Mouse (Mus musculus) layer of hippocampus, adult 8-10 months (tissue): ENCODE data around the gene Gm5773. TPM values are rescaled to one million over a fixed set of nuclear protein-coding genes. Genes with fewer than 3 reads are reported as not detected.
"Not testable (repeated sequence)": the region's sequence is repeated elsewhere in the genome, so short reads cannot be mapped to it uniquely, and the experiment has no call there.

Experiments used
- DNase-seq, 2 experiments: peaks; one replicate each; pipeline ENCODE4 v3.0.0; 2022; ENCODE audit warnings: low spot score in 2 of 2
- total RNA-seq, 4 experiments: library from RNA; stranded (reverse); gene quantifications; 2 replicates each; pipeline ENCODE4 v1.2.4; 2022

The Gm5773 gene
- total RNA-seq: not detected

GRCm38 (mm10) chr3:93772700-93773099, at the start of gene Gm5773:
TSS of gene Gm5773 (plus strand) at chr3:93773000.
- DNase-seq: not testable (repeated sequence)

- DNase-seq: not testable (repeated sequence)
Measured at GRCm38 (mm10) chr3:93745475-93745874, 27.3 kb upstream of the Gm5773 start.

GRCm38 (mm10) chr3:93754022-93754421, 18.8 kb upstream of the Gm5773 start:
- DNase-seq: not testable (repeated sequence)

GRCm38 (mm10) chr3:93796098-93796497, 23.3 kb downstream of the Gm5773 start, which contains the start of gene Tdpoz4:
TSS of gene Tdpoz4 (plus strand) at chr3:93796398.
- not testable (repeated sequence) for DNase-seq

- peak in 1 of 2 experiments; percentile 3 for DNase-seq
Measured at GRCm38 (mm10) chr3:93813341-93813740, 40.5 kb downstream of the Gm5773 start.

Other genes starting within 250 kb of the Gm5773 start
- 10 to 100 TPM; 16.7 to 37.3 (median 28.5) TPM for gene S100a10, start 217.9 kb upstream of the Gm5773 start, total RNA-seq
- gene Tdpoz2, start 120.3 kb upstream of the Gm5773 start, total RNA-seq: not detected
- not detected for gene Tdpoz1, start 96.7 kb upstream of the Gm5773 start, total RNA-seq
- gene Gm37596, start 79.9 kb upstream of the Gm5773 start, total RNA-seq: not detected
- not detected for gene Tdpoz4, start 23.4 kb downstream of the Gm5773 start, total RNA-seq
- gene Tdpoz3, start 53.0 kb downstream of the Gm5773 start, total RNA-seq: not detected
- not detected for gene Gm9117, start 170.5 kb downstream of the Gm5773 start, total RNA-seq
- not detected for gene Tdpoz5, start 188.3 kb downstream of the Gm5773 start, total RNA-seq